Mouse (Mus musculus): ENCODE results near the gene Sez6l. TPM values are rescaled to one million over a fixed set of nuclear protein-coding genes. Genes with fewer than 3 reads are reported as not detected.
A peak's percentile ranks its signal among the peaks of the same experiment; 100 is the strongest.

The Sez6l gene
- polyA plus RNA-seq, 1 experiment from 2014 or later = 22.1 TPM

GRCm38 (mm10) chr5:112486415-112486814, 90.6 kb downstream of the Sez6l start:
- 80% methylated on average over 5 of the region's 5 CpGs for WGBS
- H3K9ac ChIP-seq (ENCODE audit: low read length) = no peak overlapping the region
- peaks cover 28% of the 10 kb centered on the region for H3K4me1 ChIP-seq (ENCODE audit: control insufficient read depth, insufficient read depth, low read length)
- H3K4me3 ChIP-seq (ENCODE audit: low read depth, low read length) = no peak overlapping the region
- H3K27me3 ChIP-seq (replicated peaks; ENCODE audit: control insufficient read depth, insufficient read depth, low read length) = no peaks in the 10 kb centered on the region
- no peak overlapping the region for H3K4me2 ChIP-seq (ENCODE audit: low read length)
- H3K9me3 ChIP-seq (replicated peaks; ENCODE audit: control insufficient read depth, low read length) = no peaks in the 10 kb centered on the region
- H3K36me3 ChIP-seq (ENCODE audit: control insufficient read depth, insufficient read depth, low read length) = no peaks in the 10 kb centered on the region
- no peak overlapping the region for H3K27ac ChIP-seq (ENCODE audit: low read depth, low read length)
- ATAC-seq = no peak
- DNase-seq (ENCODE audit: low spot score) = no peak

GRCm38 (mm10) chr5:112484924-112485715, 91.9 kb downstream of the Sez6l start:
- Histone ChIP-seq H3K9ac (ENCODE audit: low read length) (peak overlapping the region; percentile 35; the same call in 1 of the 2 replicates), H3K36me3 (ENCODE audit: control insufficient read depth, insufficient read depth, low read length) (no peaks in the 10 kb centered on the region), H3K27me3 (replicated peaks; ENCODE audit: control insufficient read depth, insufficient read depth, low read length) (no peaks in the 10 kb centered on the region), H3K4me1 (ENCODE audit: control insufficient read depth, insufficient read depth, low read length) (peaks cover 31% of the 10 kb centered on the region), H3K4me3 (ENCODE audit: low read depth, low read length) (no peak overlapping the region), H3K4me2 (ENCODE audit: low read length) (peak overlapping the region; percentile 21; the same call in 1 of the 2 replicates), H3K9me3 (replicated peaks; ENCODE audit: control insufficient read depth, low read length) (no peaks in the 10 kb centered on the region), H3K27ac (ENCODE audit: low read depth, low read length) (peak overlapping the region; percentile 87)
- peak; percentile 70 for ATAC-seq
- 3% methylated on average over 13 of the region's 13 CpGs for WGBS
- DNase-seq (ENCODE audit: low spot score) = peak; percentile 78

- no peak overlapping the region for H3K4me2 ChIP-seq (ENCODE audit: low read length)
- H3K4me1 ChIP-seq (ENCODE audit: control insufficient read depth, insufficient read depth, low read length) = peaks cover 36% of the 10 kb centered on the region
- no peak for DNase-seq (ENCODE audit: low spot score)
- no peak overlapping the region for H3K9ac ChIP-seq (ENCODE audit: low read length)
- no peak overlapping the region for H3K4me3 ChIP-seq (ENCODE audit: low read depth, low read length)
- no peak for ATAC-seq
- no peaks in the 10 kb centered on the region for H3K27me3 ChIP-seq (replicated peaks; ENCODE audit: control insufficient read depth, insufficient read depth, low read length)
- H3K36me3 ChIP-seq (ENCODE audit: control insufficient read depth, insufficient read depth, low read length) = no peaks in the 10 kb centered on the region
- WGBS = 87% methylated on average over 8 of the region's 8 CpGs
- peak overlapping the region; percentile 68; the same call in 1 of the 2 replicates for H3K27ac ChIP-seq (ENCODE audit: low read depth, low read length)
- no peaks in the 10 kb centered on the region for H3K9me3 ChIP-seq (replicated peaks; ENCODE audit: control insufficient read depth, low read length)
These were observed 94.0 kb downstream of the Sez6l start for GRCm38 (mm10) chr5:112483030-112483429.

GRCm38 (mm10) chr5:112482551-112482950, 94.4 kb downstream of the Sez6l start:
- Histone ChIP-seq H3K4me2 (ENCODE audit: low read length) (peak overlapping the region; percentile 31), H3K27me3 (replicated peaks; ENCODE audit: control insufficient read depth, insufficient read depth, low read length) (no peaks in the 10 kb centered on the region), H3K4me1 (ENCODE audit: control insufficient read depth, insufficient read depth, low read length) (peaks cover 39% of the 10 kb centered on the region), H3K27ac (ENCODE audit: low read depth, low read length) (peak overlapping the region; percentile 68; the same call in 1 of the 2 replicates), H3K36me3 (ENCODE audit: control insufficient read depth, insufficient read depth, low read length) (no peaks in the 10 kb centered on the region), H3K9me3 (replicated peaks; ENCODE audit: control insufficient read depth, low read length) (no peaks in the 10 kb centered on the region), H3K4me3 (ENCODE audit: low read depth, low read length) (no peak overlapping the region), H3K9ac (ENCODE audit: low read length) (peak overlapping the region; percentile 22; the same call in 1 of the 2 replicates)
- DNase-seq (ENCODE audit: low spot score) = no peak
- WGBS = 30% methylated on average over 13 of the region's 13 CpGs
- no peak for ATAC-seq

GRCm38 (mm10) chr5:112481946-112482410, 95.0 kb downstream of the Sez6l start:
- Histone ChIP-seq H3K36me3 (ENCODE audit: control insufficient read depth, insufficient read depth, low read length) (no peaks in the 10 kb centered on the region), H3K4me1 (ENCODE audit: control insufficient read depth, insufficient read depth, low read length) (peaks cover 39% of the 10 kb centered on the region), H3K9ac (ENCODE audit: low read length) (peak overlapping the region; percentile 22; the same call in 1 of the 2 replicates), H3K4me2 (ENCODE audit: low read length) (peak overlapping the region; percentile 31), H3K27ac (ENCODE audit: low read depth, low read length) (peak overlapping the region; percentile 68; the same call in 1 of the 2 replicates), H3K9me3 (replicated peaks; ENCODE audit: control insufficient read depth, low read length) (no peaks in the 10 kb centered on the region), H3K4me3 (ENCODE audit: low read depth, low read length) (no peak overlapping the region), H3K27me3 (replicated peaks; ENCODE audit: control insufficient read depth, insufficient read depth, low read length) (no peaks in the 10 kb centered on the region)
- peak; percentile 83 for DNase-seq (ENCODE audit: low spot score)
- ATAC-seq = peak; percentile 65
- WGBS = 8% methylated on average over 19 of the region's 19 CpGs

GRCm38 (mm10) chr5:112473453-112473852, 103.5 kb downstream of the Sez6l start:
- no peak for ATAC-seq
- Histone ChIP-seq H3K9ac (ENCODE audit: low read length) (no peak overlapping the region), H3K27me3 (replicated peaks; ENCODE audit: control insufficient read depth, insufficient read depth, low read length) (no peaks in the 10 kb centered on the region), H3K36me3 (ENCODE audit: control insufficient read depth, insufficient read depth, low read length) (peaks cover 8% of the 10 kb centered on the region), H3K9me3 (replicated peaks; ENCODE audit: control insufficient read depth, low read length) (no peaks in the 10 kb centered on the region), H3K4me2 (ENCODE audit: low read length) (no peak overlapping the region), H3K4me3 (ENCODE audit: low read depth, low read length) (no peak overlapping the region), H3K27ac (ENCODE audit: low read depth, low read length) (no peak overlapping the region), H3K4me1 (ENCODE audit: control insufficient read depth, insufficient read depth, low read length) (peaks cover 7% of the 10 kb centered on the region; the same call in 1 of the 2 replicates)
- WGBS = 64% methylated on average over 6 of the region's 6 CpGs
- DNase-seq (ENCODE audit: low spot score) = no peak

- WGBS = 72% methylated on average over 6 of the region's 6 CpGs
- Histone ChIP-seq H3K4me1 (ENCODE audit: control insufficient read depth, insufficient read depth, low read length) (no peaks in the 10 kb centered on the region), H3K36me3 (ENCODE audit: control insufficient read depth, insufficient read depth, low read length) (peaks cover 13% of the 10 kb centered on the region), H3K27ac (ENCODE audit: low read depth, low read length) (no peak overlapping the region), H3K4me3 (ENCODE audit: low read depth, low read length) (no peak overlapping the region), H3K27me3 (replicated peaks; ENCODE audit: control insufficient read depth, insufficient read depth, low read length) (no peaks in the 10 kb centered on the region), H3K9me3 (replicated peaks; ENCODE audit: control insufficient read depth, low read length) (no peaks in the 10 kb centered on the region), H3K4me2 (ENCODE audit: low read length) (no peak overlapping the region), H3K9ac (ENCODE audit: low read length) (no peak overlapping the region)
- ATAC-seq (no peak), DNase-seq (ENCODE audit: low spot score) (peak; percentile 52)
These were observed 106.8 kb downstream of the Sez6l start for GRCm38 (mm10) chr5:112470144-112470543.

GRCm38 (mm10) chr5:112468986-112469581, 107.9 kb downstream of the Sez6l start:
- no peak overlapping the region for H3K4me3 ChIP-seq (ENCODE audit: low read depth, low read length)
- DNase-seq (ENCODE audit: low spot score) (no peak), ATAC-seq (no peak)
- no peaks in the 10 kb centered on the region for H3K27me3 ChIP-seq (replicated peaks; ENCODE audit: control insufficient read depth, insufficient read depth, low read length)
- H3K9ac ChIP-seq (ENCODE audit: low read length) = no peak overlapping the region
- no peaks in the 10 kb centered on the region for H3K4me1 ChIP-seq (ENCODE audit: control insufficient read depth, insufficient read depth, low read length)
- no peaks in the 10 kb centered on the region for H3K9me3 ChIP-seq (replicated peaks; ENCODE audit: control insufficient read depth, low read length)
- 81% methylated on average over 4 of the region's 4 CpGs for WGBS
- no peak overlapping the region for H3K4me2 ChIP-seq (ENCODE audit: low read length)
- H3K27ac ChIP-seq (ENCODE audit: low read depth, low read length) = no peak overlapping the region
- H3K36me3 ChIP-seq (ENCODE audit: control insufficient read depth, insufficient read depth, low read length) = peaks cover 9% of the 10 kb centered on the region; the same call in 1 of the 2 replicates
